Mouse (Mus musculus) spleen, postnatal 36 days (tissue): Measurements from ENCODE around the gene Dnajc22.
A peak's percentile ranks its signal among the peaks of the same experiment; 100 is the strongest.

Source experiments
- DNase-seq, 2 experiments: peaks; one replicate each; pipeline ENCODE4 v3.0.0; 2022; ENCODE audit warnings: low spot score in 2 of 2, mixed read lengths in 1 of 2

Gene Dnajc22

DNA sequence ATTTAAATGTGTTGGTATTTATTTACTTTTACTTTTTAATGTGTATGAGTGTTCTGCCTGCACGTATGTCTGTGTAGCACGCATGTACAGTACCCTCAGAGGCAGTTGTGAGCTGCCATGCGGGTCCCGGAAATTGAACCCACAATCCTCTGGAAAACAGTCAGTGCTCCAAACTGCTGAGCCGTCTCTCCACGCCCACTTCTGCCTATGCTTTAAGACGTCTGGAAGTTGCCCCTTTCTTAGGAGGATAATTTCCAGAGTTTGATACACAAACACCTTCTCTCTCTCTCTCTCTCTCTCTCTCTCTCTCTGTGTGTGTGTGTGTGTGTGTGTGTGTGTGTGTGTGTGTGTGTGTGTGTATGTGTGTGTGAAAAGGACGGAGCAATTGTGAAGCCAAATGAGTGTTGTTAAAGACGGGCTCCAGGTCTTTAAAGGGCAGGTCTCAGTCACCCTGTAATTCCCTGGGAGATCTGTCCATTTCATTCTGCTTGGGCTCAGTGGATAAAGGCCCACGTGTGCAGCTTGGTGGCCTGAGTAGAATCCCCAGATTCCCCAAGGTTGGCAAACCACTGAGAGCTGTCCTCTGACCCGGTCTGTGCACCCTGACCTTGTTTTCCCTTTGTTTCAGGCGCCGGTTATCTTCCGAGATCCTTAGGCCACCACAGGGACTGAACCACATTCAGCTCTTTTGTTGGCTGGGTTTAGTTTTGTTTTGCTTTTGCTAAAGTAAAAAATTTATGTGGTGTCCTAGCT, 21.5 kb downstream of the Dnajc22 start:
- no peak for DNase-seq

GRCm38 (mm10) chr15:99115065-99115423, 22.1 kb downstream of the Dnajc22 start:
- no peak for DNase-seq

GRCm38 (mm10) chr15:99116539-99116938, 23.6 kb downstream of the Dnajc22 start:
- DNase-seq: no peak

- no peak for DNase-seq
Measured at GRCm38 (mm10) chr15:99120814-99121213, 27.8 kb downstream of the Dnajc22 start.

DNA sequence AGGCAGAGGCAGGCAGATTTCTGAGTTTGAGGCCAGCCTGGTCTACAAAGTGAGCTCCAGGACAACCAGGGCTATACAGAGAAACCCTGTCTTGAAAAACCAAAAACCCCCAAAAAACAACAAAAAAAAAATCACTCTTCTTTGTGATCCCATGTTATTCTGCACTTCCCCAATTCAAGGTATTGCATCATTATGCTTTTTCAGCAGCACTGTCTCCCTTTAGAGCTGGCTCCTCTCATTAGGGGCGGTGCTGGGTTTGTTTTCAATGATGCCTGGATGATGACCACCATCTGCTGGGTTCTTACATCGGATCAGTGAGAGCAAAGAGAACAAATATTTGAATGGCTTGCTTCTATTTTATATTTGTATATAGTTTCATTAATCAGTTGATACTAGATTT, 29.7 kb downstream of the Dnajc22 start:
- DNase-seq: no peak

DNA sequence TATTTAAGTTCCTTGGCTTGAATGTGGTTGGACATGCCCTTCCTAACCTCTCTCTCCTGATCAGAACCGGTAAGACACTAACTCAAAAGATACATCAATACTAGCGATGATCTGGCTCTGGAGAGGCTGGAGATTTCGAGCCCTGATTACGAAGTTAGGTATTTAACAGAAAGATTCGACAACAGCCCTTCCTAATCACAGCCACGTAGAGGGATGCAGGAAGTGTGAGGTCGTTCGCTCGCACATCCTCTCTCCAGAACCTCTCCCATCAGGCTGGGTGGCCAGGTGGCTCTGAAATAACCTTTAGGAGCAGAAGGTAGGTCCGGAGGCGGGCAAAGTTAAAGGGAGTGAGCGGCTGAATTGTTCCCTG, 32.7 kb downstream of the Dnajc22 start, which contains the start of gene Spats2:
Gene Spats2, plus strand, starts transcription at position 206 of the 370 bp plus-strand sequence.
- DNase-seq: no peak

DNA sequence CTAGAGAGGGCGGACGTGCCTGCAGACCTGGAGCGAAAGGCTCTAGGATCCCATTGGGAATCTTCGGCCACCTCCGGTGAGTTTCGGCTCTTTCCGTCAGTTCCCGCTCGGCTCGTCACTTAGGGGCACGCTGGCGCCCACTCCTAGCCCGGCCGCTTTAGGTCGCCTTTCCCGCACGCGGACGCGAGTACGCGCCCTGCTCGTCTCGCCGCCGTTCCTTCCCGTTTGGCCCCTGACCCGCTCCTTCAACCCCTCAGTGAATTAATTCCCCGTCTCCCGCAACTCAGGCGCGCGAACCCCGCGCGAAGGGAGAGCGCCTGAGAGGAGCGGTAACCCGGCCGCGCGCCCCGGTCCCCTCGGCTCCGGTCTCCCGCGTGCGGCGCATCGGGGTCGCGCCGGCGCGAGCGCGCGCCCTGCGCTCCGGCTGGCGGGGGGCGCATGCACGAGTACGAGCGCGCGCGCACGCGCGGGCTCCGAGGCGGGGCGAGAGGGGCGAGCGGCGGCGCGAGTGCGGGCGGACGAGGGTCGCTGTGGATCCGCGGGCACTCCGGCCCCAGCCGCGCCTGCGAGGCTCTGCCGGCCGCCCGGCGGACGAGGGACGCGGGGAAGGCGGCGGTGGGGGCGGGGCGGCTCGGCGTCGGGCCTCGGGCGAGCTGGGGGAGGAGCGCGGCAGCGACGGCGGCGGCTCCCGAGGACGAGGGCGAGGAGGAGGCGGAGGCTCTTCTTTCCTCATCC, 33.3 kb downstream of the Dnajc22 start:
- peak; percentile 7 to 14 for DNase-seq

DNA sequence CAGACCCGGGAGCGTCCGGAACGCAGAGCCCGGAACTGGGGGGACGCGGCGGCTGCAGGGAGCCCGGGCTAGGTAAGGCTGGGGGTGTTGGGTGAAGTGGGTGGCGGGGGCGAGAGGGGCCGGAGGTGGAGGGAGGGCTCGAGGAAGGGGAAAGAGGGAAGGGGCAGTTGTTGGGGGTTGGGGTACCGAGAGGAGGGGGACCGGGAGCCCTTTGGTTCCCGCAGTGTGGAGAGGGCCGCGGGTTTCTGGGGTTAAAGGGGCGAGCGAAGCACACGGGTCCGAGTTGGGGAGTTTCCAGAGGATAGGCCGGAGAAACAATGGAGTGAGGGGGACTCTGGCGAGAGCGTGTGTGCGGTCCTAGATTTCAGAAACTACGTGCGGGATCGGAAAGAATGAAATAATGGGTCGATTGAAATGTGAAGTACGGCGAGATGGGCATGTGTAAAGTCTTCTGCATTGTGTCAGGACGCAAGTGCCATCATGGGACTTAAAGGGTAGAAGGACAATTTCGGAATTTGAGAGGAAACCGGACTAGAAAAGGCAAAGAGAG, 33.9 kb downstream of the Dnajc22 start:
- DNase-seq: no peak

DNA sequence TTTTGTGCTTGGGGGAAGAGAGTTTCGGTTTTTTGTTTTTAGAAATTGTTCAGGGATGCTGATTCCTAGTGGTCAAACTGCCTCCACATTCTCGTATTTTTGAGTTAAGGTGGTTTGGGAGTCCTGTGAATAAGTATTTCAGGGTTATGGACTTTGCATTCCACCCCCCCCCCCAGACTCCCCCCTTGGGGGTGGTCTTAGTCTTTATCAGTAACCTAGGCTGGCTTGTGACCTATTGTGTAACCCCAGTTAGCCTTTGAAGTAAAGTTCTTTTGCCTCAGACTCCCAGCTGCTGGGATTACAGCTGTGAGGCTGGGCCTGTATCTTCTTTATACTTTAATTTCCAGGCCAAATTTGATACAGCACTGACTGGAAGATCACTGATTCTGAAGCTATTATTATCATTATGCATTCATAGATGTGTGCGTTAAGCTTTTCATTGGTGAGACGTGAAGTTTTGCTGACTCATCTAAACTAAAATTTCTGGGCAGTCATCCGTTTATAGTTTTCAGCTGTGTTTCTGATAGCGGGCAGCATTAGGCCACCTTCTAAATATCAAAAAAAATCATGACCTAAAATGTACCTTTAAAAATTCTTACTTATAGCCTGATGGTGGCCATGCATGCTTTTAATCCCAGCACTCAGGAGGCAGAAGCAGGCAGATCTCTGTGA, 35.0 kb downstream of the Dnajc22 start:
- DNase-seq: no peak

DNA sequence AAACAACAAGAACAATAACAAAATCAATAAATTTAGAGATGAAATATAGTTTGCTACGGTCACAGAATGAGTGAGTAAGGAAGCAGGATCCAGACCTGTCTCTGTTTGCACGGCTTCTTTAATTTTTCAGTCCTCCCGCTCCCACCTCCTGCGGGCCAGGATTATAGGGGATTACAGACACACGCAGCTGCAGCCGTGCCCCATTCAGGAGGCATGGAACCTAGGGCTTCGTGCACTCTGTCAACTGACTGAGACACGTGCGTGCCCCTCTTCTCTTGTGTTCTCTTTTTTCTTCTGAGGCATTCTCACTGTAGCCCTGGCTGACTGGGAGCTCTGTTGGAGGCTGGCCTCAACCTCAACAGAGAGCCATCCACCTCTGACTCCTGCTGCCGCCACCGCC, 36.5 kb downstream of the Dnajc22 start:
- DNase-seq: no peak

GRCm38 (mm10) chr15:99129956-99130910, 37.3 kb downstream of the Dnajc22 start:
- DNase-seq: no peak

GRCm38 (mm10) chr15:99138389-99138788, 45.4 kb downstream of the Dnajc22 start:
- no peak for DNase-seq

DNA sequence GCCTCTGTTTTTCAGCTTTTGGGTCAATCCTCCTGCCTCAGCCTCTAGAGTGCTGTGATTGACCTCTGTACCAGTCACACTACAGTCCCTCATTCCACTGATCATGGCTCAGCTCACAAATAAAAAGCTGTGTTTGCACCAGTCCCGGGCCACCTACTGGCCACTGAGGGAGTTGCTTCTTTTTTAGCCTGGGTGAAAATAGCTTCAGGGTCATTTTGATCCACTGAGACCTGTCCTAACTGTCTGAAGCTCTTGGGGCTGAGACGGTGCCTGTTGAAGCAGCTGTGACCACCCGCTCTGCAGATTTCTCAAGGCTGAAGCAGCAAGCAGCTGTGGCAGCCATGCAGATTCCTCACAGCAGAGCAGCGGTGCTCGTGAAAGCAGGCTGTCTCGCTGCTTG, 46.7 kb downstream of the Dnajc22 start:
- no peak for DNase-seq

GRCm38 (mm10) chr15:99150516-99150915, 57.5 kb downstream of the Dnajc22 start:
- no peak for DNase-seq

GRCm38 (mm10) chr15:99151324-99151723, 58.4 kb downstream of the Dnajc22 start:
- no peak for DNase-seq

GRCm38 (mm10) chr15:99153466-99153865, 60.5 kb downstream of the Dnajc22 start:
- no peak for DNase-seq
